Mouse (Mus musculus): ENCODE data around the gene Acad12. TPM values are rescaled to one million over a fixed set of nuclear protein-coding genes. Genes with fewer than 3 reads are reported as not detected.
"Not testable (repeated sequence)": the region's sequence is repeated elsewhere in the genome, so short reads cannot be mapped to it uniquely, and the experiment has no call there.

The Acad12 gene
- polyA plus RNA-seq, 1 experiment from 2014 or later = 1.9 TPM

GRCm38 (mm10) chr5:121606151-121606550 is 12.6 kb downstream of the Acad12 start:
- no peaks in the 10 kb centered on the region for H3K9me3 ChIP-seq (replicated peaks)
- no peak overlapping the region for H3K4me3 ChIP-seq
- 0 out of 2 replicates have a peak, but pooled peaks have one; percentile 25 for ATAC-seq
- H3K36me3 ChIP-seq = no peaks in the 10 kb centered on the region
- H3K4me2 ChIP-seq = no peak overlapping the region
- peaks cover 5% of the 10 kb centered on the region; the same call in 1 of the 2 replicates for H3K4me1 ChIP-seq
- H3K27me3 ChIP-seq (replicated peaks) = no peaks in the 10 kb centered on the region
- 0% methylated on average over 2 of the region's 2 CpGs for WGBS (ENCODE audit: insufficient replicate concordance)
- no peak overlapping the region for H3K9ac ChIP-seq
- H3K27ac ChIP-seq = no peak overlapping the region

- not testable (repeated sequence) for H3K27me3 ChIP-seq (replicated peaks); H3K4me3 ChIP-seq; H3K9ac ChIP-seq; ATAC-seq; H3K4me1 ChIP-seq; H3K27ac ChIP-seq; H3K9me3 ChIP-seq (replicated peaks); H3K4me2 ChIP-seq; H3K36me3 ChIP-seq
- 71% methylated on average over 1 of the region's 1 CpGs for WGBS (ENCODE audit: insufficient replicate concordance)
These were observed 14.9 kb downstream of the Acad12 start for GRCm38 (mm10) chr5:121603815-121604214.

DNA sequence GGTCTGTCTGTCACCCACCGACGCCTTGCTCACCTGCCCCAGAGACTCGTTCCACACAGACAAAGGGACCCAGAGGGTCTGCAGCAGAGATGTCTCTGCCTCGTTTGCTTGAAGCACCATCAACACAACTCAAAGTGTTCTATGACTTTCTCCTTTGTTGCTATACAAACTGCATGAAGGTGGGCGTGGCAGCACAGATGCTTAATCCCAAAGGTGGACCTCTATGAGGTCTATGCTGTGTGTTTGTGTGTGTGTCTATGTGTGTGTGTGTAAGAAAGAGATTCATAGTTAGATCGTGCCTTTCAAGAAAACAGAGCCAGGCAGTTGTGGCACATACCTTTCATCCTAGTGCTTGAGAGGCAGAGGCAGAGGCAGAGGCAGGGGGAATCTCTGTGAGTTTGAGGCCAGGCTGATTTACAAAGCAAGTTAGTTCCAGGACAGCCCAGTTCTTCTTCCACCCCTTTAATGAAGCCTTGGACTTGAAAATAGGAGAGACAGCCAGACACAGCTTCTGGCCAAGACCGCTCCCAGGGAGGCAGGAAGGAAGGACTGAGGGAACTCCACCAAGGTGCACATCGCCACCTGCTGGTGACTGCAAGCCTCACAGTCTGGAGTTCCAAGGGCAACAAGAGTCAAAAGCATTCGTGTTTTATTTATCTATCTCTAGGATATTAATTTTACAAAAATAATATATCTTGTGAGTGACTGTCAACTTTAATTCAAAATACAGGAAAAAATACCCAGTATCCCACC is 17.0 kb downstream of the Acad12 start:
- Histone ChIP-seq H3K36me3 (no peaks in the 10 kb centered on the region), H3K4me1 (peaks cover 19% of the 10 kb centered on the region), H3K9me3 (replicated peaks) (no peaks in the 10 kb centered on the region), H3K27me3 (replicated peaks) (0 out of 2 replicates have a peak, but pooled peaks cover 4% of the 10 kb centered on the region), H3K4me2 (no peak overlapping the region), H3K4me3 (no peak overlapping the region), H3K9ac (no peak overlapping the region), H3K27ac (no peak overlapping the region)
- 0 out of 2 replicates have a peak, but pooled peaks have one; percentile 19 for ATAC-seq
- WGBS (ENCODE audit: insufficient replicate concordance) = 29% methylated on average over 9 of the region's 9 CpGs

- Histone ChIP-seq H3K4me2 (no peak overlapping the region), H3K4me1 (peaks cover 45% of the 10 kb centered on the region), H3K9ac (no peak overlapping the region), H3K27me3 (replicated peaks) (peaks cover 10% of the 10 kb centered on the region; the same call in 1 of the 2 replicates), H3K36me3 (no peaks in the 10 kb centered on the region), H3K9me3 (replicated peaks) (no peaks in the 10 kb centered on the region), H3K27ac (no peak overlapping the region), H3K4me3 (no peak overlapping the region)
- ATAC-seq = no peak
- 68% methylated on average over 13 of the region's 13 CpGs for WGBS (ENCODE audit: insufficient replicate concordance)
These were observed 19.7 kb downstream of the Acad12 start for GRCm38 (mm10) chr5:121598871-121599610.

- peaks cover 48% of the 10 kb centered on the region for H3K4me1 ChIP-seq
- peaks cover 10% of the 10 kb centered on the region; the same call in 1 of the 2 replicates for H3K27me3 ChIP-seq (replicated peaks)
- WGBS (ENCODE audit: insufficient replicate concordance) = 62% methylated on average over 7 of the region's 7 CpGs
- H3K4me2 ChIP-seq = no peak overlapping the region
- no peaks in the 10 kb centered on the region for H3K36me3 ChIP-seq
- no peak overlapping the region for H3K4me3 ChIP-seq
- H3K9ac ChIP-seq = no peak overlapping the region
- no peak overlapping the region for H3K27ac ChIP-seq
- no peaks in the 10 kb centered on the region for H3K9me3 ChIP-seq (replicated peaks)
- ATAC-seq = no peak
These were observed 20.7 kb downstream of the Acad12 start for GRCm38 (mm10) chr5:121597991-121598537.

- WGBS (ENCODE audit: insufficient replicate concordance) = 43% methylated on average over 4 of the region's 4 CpGs
- no peak overlapping the region for H3K27ac ChIP-seq
- H3K9me3 ChIP-seq (replicated peaks) = no peaks in the 10 kb centered on the region
- H3K4me2 ChIP-seq = no peak overlapping the region
- H3K36me3 ChIP-seq = no peaks in the 10 kb centered on the region
- H3K4me3 ChIP-seq = no peak overlapping the region
- H3K9ac ChIP-seq = no peak overlapping the region
- H3K4me1 ChIP-seq = peaks cover 55% of the 10 kb centered on the region
- peaks cover 10% of the 10 kb centered on the region; the same call in 1 of the 2 replicates for H3K27me3 ChIP-seq (replicated peaks)
- no peak for ATAC-seq
These were observed 21.4 kb downstream of the Acad12 start for GRCm38 (mm10) chr5:121597332-121597731.

DNA sequence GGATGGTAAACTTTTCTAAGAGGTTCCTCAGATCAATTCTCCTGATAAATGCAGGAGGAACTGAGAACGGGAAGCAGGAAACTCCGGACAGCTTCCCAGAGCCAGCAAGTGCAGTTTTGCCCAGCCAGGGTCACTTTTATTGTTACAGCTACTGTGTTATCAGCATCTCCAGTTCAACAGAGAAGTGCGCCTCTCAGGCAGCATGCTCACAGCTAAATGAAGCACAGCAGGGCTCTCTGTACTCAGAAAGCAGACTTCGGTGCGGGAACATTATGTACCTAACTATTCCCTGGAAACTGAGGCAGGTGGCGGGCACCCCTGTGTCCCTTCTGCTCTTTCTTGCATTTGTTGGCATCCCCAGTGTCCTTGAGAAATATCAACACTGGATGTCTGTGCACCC is 22.5 kb downstream of the Acad12 start:
- no peak overlapping the region for H3K27ac ChIP-seq
- no peak for ATAC-seq
- WGBS (ENCODE audit: insufficient replicate concordance) = 38% methylated on average over 6 of the region's 6 CpGs

GRCm38 (mm10) chr5:121595758-121596157 is 23.0 kb downstream of the Acad12 start:
- no peaks in the 10 kb centered on the region for H3K9me3 ChIP-seq (replicated peaks)
- no peak overlapping the region for H3K9ac ChIP-seq
- 0 out of 2 replicates have a peak, but pooled peaks cover 3% of the 10 kb centered on the region for H3K36me3 ChIP-seq
- H3K27ac ChIP-seq = no peak overlapping the region
- peaks cover 10% of the 10 kb centered on the region; the same call in 1 of the 2 replicates for H3K27me3 ChIP-seq (replicated peaks)
- 47% methylated on average over 6 of the region's 6 CpGs for WGBS (ENCODE audit: insufficient replicate concordance)
- ATAC-seq = no peak
- no peak overlapping the region for H3K4me3 ChIP-seq
- peaks cover 62% of the 10 kb centered on the region for H3K4me1 ChIP-seq
- no peak overlapping the region for H3K4me2 ChIP-seq

More for the DNA sequence above, 22.5 kb downstream of the Acad12 start:
- peaks cover 10% of the 10 kb centered on the region; the same call in 1 of the 2 replicates for H3K27me3 ChIP-seq (replicated peaks)
- H3K36me3 ChIP-seq = 0 out of 2 replicates have a peak, but pooled peaks cover under 1% of the 10 kb centered on the region
- no peak overlapping the region for H3K4me3 ChIP-seq
- H3K9ac ChIP-seq = no peak overlapping the region
- peaks cover 61% of the 10 kb centered on the region for H3K4me1 ChIP-seq
- no peak overlapping the region for H3K4me2 ChIP-seq
- H3K9me3 ChIP-seq (replicated peaks) = no peaks in the 10 kb centered on the region

GRCm38 (mm10) chr5:121594714-121595313 is 23.9 kb downstream of the Acad12 start:
- H3K9me3 ChIP-seq (replicated peaks) = no peaks in the 10 kb centered on the region
- ATAC-seq = no peak
- peaks cover 10% of the 10 kb centered on the region; the same call in 1 of the 2 replicates for H3K27me3 ChIP-seq (replicated peaks)
- 0 out of 2 replicates have a peak, but pooled peaks cover 3% of the 10 kb centered on the region for H3K36me3 ChIP-seq
- H3K9ac ChIP-seq = peak overlapping the region; percentile 88; the same call in 1 of the 2 replicates
- H3K4me3 ChIP-seq = no peak overlapping the region
- 62% methylated on average over 6 of the region's 6 CpGs for WGBS (ENCODE audit: insufficient replicate concordance)
- no peak overlapping the region for H3K27ac ChIP-seq
- peaks cover 62% of the 10 kb centered on the region for H3K4me1 ChIP-seq
- peak overlapping the region; percentile 99 for H3K4me2 ChIP-seq

DNA sequence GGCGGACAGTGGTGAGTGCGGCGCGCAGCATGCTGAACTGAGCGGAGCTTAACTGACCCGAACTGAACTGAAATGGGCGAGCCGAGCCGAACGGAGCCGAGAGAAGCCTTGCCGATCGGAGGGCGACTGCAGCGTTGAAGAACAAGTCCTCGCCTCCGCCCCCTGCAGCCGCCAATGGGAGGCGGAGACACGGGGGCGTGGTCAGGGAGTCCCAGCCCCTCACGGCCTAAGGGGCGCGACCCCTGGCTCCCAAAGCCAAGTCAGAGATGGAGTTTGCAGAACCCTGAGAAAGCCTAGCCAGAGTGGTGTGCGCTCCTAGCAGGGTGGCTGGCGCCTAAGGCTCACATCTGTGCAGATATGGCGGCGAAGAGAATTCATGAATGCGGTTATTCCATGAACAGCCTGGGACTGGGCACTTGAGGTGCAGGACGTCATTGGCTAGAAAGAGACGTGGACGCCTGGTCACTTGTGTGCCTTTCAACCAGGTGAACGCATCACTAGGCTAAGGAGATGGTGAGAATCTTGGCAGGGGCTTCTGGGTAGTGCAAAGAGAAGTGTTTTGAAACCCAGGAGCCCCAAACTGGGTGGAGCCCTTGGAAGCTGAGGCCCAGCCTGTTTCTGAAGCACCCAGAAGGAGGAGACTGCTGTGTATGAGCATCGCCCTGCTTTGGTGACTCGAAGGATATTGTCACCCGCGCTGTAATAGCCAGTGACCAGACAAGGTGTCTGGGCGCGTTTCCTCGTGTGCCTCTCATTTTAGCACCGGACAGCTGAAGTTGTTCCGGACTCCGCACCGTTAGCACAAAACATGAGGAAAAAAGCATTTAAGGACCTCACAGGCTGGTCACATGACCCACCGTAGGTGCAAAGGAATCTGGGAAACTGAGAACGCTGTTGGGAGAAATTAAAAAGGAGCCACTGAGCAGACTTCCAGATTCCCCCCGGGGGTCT is 25.0 kb downstream of the Acad12 start, which contains the start of gene Aldh2:
Gene Aldh2 (minus strand): TSS at position 374 of the 951 bp plus-strand sequence.
- Histone ChIP-seq H3K27me3 (replicated peaks) (peaks cover 10% of the 10 kb centered on the region; the same call in 1 of the 2 replicates), H3K4me3 (peak within 1 kb of the TSS; percentile 83), H3K27ac (peak within 1 kb of the TSS; percentile 88), H3K9me3 (replicated peaks) (no peaks in the 10 kb centered on the region), H3K9ac (peak within 1 kb of the TSS; percentile 88), H3K36me3 (0 out of 2 replicates have a peak, but pooled peaks cover 3% of the 10 kb centered on the region), H3K4me2 (peak within 1 kb of the TSS; percentile 99), H3K4me1 (peaks cover 62% of the 10 kb centered on the region)
- 2% methylated on average over 47 of the region's 47 CpGs for WGBS (ENCODE audit: insufficient replicate concordance)
- peak; percentile 90 for ATAC-seq
